Mouse (Mus musculus) kidney, adult 2 months (tissue): ENCODE measurements at regions not wholly inside any gene's neighbourhood (a gene's known extent, or its start where the extent isn't known, plus 50 kb on each side); places are given as distances from the start of the nearest gene placed in this dataset.

Source experiments
- CTCF ChIP-seq: fragments of 200-500 bp; conservative IDR thresholded peaks from 2 replicates; pipeline ENCODE4 v1.5.1; 2011; ENCODE audit warnings: low read depth, mild to moderate bottlenecking, control low read depth, low read length, moderate library complexity, mixed read lengths; ENCODE audit not compliant: insufficient read depth, insufficient read length
- POLR2A ChIP-seq: fragments of 200-500 bp; IDR thresholded peaks from one replicate; pipeline ENCODE4 v1.6.1; 2011; ENCODE audit warnings: low read depth, low read length, control low read depth

DNA sequence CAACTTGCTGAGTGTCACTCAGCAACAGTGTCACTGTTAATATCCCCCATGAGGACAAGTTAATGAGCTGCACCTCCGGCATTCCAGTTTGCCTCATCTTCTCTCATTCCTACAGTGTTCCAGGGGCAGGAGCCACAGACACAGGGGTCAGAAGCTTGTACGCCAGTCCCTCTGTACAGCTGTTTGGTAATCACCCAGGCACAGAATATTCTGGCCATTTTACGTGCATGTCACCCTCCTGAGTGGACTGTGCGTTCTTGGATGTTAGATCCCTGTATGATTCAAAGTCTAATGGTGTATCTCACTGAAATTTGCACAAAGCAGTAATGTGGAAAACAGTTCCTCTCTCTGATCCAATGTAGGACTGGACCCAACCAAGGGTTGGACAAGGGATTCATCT, 66.7 kb upstream of the Lpp start:
- TF ChIP-seq CTCF (no peak), POLR2A (no peak)
